Mouse (Mus musculus) CH12F3 (cell line): ENCODE data around the gene Ddc.

Source experiments
- in situ Hi-C: fragments of 300-500 bp; cut with MboI; formaldehyde crosslinking; loops from 2 replicates; pipeline ENCODE4 v1.14.3; 2020; ENCODE audit warnings: low sequenced_read_pairs

Ddc gene

DNA sequence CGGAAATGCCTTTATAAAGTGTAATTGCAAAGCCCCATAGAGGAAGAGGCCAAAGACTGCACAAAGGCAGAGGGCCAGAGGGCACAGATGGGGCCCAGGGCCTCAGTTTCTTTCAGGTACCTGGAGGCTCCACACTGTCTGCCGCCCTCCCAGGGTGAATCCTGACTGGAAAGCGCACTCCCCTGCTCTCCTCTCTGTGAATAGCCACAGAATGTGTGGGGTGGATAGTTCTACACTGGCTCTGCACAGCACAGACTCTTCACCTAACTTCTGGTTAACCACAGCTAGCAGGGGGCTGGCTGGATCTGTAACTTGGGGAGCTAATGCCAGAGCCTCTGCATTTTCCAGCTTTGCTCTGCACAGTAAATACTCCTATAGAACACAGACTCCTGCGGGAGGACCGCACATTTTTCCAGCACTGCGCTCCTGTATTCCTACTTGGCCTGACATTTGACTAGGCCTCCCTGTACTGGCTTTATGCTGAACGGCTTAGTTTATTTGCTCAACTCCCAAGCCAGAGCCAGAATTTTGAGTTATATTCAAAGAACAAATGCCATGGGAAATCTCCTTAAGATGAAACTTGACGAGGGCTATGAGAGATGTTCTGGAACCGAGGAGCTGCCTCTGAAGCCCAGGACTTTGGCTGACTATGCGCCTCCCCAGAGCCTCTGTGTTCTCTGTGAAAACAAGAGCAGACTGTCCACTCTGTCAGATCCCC, 18.8 kb downstream of the Ddc start:
- in situ Hi-C loops = no loop called here

- in situ Hi-C loops = no loop called here
Observed at GRCm38 (mm10) chr11:11878278-11878980, 19.5 kb downstream of the Ddc start.

GRCm38 (mm10) chr11:11877891-11878277, 20.1 kb downstream of the Ddc start:
- in situ Hi-C loops = no loop called here

- in situ Hi-C loops = no loop called here
Observed at GRCm38 (mm10) chr11:11876366-11876765, 21.6 kb downstream of the Ddc start.

- in situ Hi-C loops = no loop called here
Observed at GRCm38 (mm10) chr11:11875230-11875629, 22.7 kb downstream of the Ddc start.

GRCm38 (mm10) chr11:11873023-11873908, 24.7 kb downstream of the Ddc start:
- in situ Hi-C loops = no loop called here

- in situ Hi-C loops = no loop called here
Observed at GRCm38 (mm10) chr11:11872140-11872795, 25.7 kb downstream of the Ddc start.

DNA sequence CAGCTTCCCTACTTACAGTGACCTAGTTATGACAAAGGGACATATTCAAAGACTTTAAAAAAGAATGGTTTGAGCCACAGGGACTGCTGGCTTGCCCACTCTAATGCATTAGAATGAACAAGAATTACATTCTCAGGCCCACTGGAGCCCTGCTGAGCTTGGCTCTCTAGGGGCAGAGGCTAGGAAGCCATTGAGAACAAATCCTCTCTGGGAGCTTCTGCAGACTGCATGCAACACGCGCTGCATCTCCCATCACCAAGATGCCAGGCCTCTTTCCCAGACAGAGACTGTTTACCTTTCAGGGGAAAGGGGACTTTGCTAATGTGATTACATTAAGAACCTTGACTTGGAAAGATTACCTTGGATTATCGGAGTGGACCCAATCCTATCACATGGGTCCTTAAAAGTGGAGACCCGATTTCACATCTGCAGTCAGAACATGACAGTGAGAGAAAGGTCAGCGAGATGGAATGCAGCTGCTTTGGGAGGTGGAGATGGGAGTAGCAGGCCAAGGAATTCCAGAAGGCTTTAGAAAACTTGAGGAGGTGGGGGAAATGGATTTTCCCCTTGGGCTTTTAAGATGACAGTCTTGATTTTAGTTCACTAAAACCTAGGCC, 26.6 kb downstream of the Ddc start:
- in situ Hi-C loops = no loop called here

DNA sequence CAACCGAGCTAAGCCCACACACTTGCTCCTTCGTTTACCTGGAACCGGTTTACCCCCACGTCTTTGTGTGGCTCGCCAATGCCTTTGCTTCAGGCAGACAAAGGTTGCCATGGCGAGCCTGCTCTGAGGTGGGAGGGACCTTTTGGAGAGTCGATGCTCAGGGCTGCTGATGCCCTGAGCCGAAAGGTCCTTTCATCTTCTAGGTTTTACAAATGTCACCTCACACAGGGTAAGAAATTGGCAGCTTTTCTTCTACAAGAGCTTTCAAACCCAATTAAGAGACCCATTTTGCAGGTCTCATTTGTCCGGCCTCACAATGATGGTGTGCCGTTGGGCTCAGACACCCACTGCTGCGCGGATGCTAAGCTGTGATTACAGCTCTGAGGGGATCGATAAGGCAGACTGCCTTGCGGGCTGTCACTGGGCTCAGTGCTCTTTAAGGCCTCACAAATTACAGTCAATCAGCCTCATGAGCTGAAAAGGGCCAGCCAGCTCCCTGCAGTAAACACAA, 29.9 kb downstream of the Ddc start:
- in situ Hi-C loops = no loop called here

DNA sequence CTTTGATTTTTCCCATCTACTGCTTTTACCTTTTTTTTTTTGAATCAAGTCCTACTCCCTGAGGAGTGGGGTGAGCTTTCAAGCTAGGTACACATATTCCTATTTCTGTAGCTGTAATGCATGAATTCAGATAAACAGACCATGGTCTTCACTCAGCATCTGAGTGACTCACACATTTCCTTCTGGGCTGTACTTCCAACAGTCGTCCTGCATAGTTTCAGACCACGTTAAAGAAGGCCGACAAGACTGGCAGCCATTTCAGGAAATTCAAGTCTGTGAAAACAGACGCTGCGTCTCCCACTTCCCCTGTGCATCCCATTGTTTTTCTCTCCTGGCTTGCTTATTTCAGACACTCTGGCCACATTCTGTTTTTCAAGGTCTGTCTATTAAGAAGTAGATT, 31.2 kb downstream of the Ddc start:
- in situ Hi-C loops = no loop called here

DNA sequence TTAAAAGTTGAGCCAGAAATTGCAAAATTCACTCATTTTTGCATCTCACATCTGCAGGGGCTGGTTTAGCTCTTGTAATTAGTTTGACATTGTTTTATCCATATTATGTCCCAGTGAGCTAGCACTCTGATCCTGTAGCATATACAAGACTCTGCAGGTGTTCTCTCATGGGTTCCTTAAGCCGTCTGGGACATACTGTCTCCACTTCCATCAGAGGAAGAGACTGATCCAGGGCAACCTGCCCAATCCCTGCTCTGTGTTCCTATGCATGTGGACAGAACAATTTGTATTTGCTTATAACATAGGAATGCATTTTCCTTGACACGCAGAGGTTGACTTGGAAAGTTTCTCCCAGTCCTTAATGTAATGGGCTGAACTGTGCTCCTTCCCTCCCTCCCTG, 32.8 kb downstream of the Ddc start:
- in situ Hi-C loops = no loop called here

DNA sequence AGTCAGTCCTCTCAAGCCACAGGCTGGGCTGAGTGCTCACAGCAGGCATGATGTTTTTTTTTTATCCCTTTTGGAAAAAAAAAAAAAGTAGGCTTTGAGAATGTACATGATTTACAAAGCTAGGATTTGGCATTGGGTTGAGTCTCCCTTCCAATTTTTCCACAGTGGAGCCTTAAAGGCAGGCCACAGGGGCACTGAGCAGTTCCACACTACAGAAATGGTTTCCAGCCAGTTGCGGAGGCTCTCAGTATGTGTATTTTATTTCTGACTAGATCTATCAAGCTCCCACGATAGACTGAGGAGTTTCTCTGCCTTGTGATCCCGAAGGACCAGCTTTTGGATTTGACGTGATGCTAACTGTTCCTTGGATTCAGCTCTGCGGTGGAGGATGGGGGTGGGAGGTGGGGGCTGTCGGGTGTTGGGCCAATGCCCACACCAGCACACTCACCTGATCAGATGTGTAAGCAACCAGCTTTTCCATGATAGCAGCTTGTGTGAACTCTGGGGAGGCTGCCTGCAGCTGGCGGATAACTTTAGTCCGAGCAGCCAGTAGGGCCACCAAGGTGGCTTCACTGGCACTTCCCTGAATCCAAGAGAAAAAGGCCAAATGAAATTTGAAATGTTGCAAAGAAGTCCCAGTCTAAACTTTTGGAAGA, 33.4 kb downstream of the Ddc start:
- in situ Hi-C loops = no loop called here

GRCm38 (mm10) chr11:11862502-11862901, 35.4 kb downstream of the Ddc start:
- in situ Hi-C loops = no loop called here

GRCm38 (mm10) chr11:11856959-11857358, 41.0 kb downstream of the Ddc start:
- in situ Hi-C loops = no loop called here

- in situ Hi-C loops = no loop called here
Observed at GRCm38 (mm10) chr11:11855685-11856131, 42.2 kb downstream of the Ddc start.

DNA sequence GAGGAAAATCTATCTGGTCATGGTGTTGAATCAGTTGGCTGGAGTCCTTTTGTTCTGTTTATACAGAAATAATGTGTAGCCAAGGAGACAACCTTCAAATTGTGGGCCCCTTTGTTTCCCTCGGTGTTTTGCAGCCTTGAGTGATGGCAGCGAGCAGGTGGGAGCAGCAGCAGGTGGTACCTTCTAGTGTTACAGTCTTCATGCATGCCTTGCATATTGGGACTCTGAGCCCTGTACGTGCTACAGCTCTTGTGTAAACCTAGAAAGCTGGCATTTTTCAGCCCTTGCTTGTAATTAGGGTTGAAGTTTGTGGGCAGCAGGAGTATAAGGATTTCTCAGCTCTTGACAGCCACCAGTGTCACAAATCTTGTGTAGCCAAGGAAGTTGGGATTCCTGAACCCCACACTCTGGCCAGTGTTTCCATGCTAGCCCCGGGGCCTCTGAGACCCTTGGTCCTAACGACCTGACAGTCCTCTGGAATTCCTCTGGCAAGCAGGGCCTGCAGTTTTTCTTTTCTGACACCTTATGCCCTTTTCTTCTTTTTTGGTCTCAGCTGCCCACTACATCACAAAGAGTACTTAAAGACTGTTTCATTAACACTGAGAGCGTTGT, 42.8 kb downstream of the Ddc start:
- in situ Hi-C loops = no loop called here

- in situ Hi-C loops = no loop called here
Observed at GRCm38 (mm10) chr11:11853731-11854461, 44.0 kb downstream of the Ddc start.

DNA sequence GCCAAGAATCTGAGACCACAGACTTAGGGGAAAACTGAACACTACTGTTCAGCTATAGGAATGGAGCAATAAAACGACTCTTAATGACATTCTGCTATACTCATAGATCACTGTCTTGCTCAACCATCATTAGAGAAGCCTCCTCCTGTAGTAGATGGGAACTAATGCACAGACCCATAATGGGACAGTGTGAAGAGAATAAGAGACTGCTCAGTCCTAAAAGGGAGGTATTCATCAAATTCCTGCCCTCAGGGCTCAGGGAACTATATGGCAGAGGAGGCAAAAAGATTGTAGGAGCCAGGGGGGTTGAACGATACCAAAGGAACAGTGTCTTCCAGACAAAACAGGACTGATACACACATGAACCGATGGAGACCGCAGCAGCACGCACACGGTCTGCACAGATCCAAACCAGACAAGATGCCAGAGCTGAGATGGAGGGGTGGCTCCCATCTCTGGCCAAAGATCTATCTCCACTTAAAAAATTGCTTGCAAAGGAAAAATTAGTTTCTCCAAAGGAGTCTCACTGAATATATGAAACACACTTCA, 45.9 kb downstream of the Ddc start:
- in situ Hi-C loops = no loop called here
